Mouse (Mus musculus) liver, embryonic 15.5 days (tissue): ENCODE measurements at regions not wholly inside any gene's neighbourhood (a gene's known extent, or its start where the extent isn't known, plus 50 kb on each side); places are given as distances from the start of the nearest gene placed in this dataset.

ENCODE experiments used
- ATAC-seq: fragments of 200-750 bp; cut with Nextera tagmentation; 2 replicates; pipeline ENCODE4 v1.8.0; 2017; ENCODE audit warnings: moderate number of reproducible peaks, mild to moderate bottlenecking, moderate library complexity; ENCODE audit not compliant: insufficient read depth
- H3K27ac ChIP-seq: fragments of 300-500 bp; sonication (generic); replicated peaks from 2 replicates; pipeline ENCODE4 v1.5.1; 2015; ENCODE audit warnings: mild to moderate bottlenecking, inconsistent platforms
- H3K27me3 ChIP-seq: fragments of 300-500 bp; sonication (generic); 2 replicates; pipeline ENCODE4 v1.6.1; 2015; ENCODE audit warnings: mild to moderate bottlenecking, inconsistent platforms
- H3K36me3 ChIP-seq: fragments of 300-500 bp; sonication (generic); replicated peaks from 2 replicates; pipeline ENCODE4 v1.6.1; 2015; ENCODE audit warnings: moderate library complexity, mild to moderate bottlenecking, inconsistent platforms
- H3K4me1 ChIP-seq: fragments of 300-500 bp; sonication (generic); replicated peaks from 2 replicates; pipeline ENCODE4 v1.6.1; 2015; ENCODE audit warnings: inconsistent platforms
- H3K4me2 ChIP-seq: fragments of 300-500 bp; sonication (generic); 2 replicates; pipeline ENCODE4 v1.6.1; 2015; ENCODE audit warnings: moderate library complexity, mild to moderate bottlenecking, inconsistent platforms
- H3K4me3 ChIP-seq: fragments of 300-500 bp; sonication (generic); replicated peaks from 2 replicates; pipeline ENCODE4 v1.5.1; 2015; ENCODE audit warnings: mild to moderate bottlenecking, inconsistent platforms
- H3K9ac ChIP-seq: fragments of 300-500 bp; sonication (generic); 2 replicates; pipeline ENCODE4 v1.6.1; 2015; ENCODE audit warnings: moderate library complexity, mild to moderate bottlenecking, inconsistent platforms
- H3K9me3 ChIP-seq: fragments of 300-500 bp; sonication (generic); replicated peaks from 2 replicates; pipeline ENCODE4 v1.6.1; 2016; ENCODE audit warnings: inconsistent platforms
- WGBS: fragments of 180-500 bp; shearing (Covaris S2); methylation state at CpG from one replicate; pipeline ENCODE4 v1.1.7; 2015; ENCODE audit warnings: mixed read lengths; ENCODE audit not compliant: insufficient replicate concordance; 5-methylcytosine and 5-hydroxymethylcytosine counted together

DNA sequence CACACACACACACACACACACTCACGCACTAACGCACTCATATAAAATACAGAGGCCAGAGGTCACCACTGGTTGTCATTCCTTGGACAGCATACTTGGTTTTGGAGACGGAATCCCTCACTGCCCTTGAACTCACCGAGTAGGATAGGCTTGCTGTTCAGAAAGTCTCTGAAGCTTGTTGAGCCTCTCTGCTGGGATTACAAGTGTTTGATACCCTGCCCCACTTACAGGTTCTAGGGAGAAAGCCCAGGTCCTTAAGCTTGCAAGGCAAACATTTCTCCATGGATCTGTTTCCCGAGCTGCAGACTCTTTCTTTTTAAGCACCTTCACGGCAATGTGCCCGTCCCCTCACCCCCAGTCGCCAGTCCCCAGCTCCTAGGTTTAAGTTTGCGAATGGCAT is 254.0 kb upstream of the Hs6st1 start:
- Histone ChIP-seq H3K4me1 (no peaks in the 10 kb centered on the region), H3K4me3 (no peak overlapping the region), H3K27ac (no peak overlapping the region), H3K4me2 (no peak overlapping the region), H3K9ac (no peak overlapping the region), H3K27me3 (no peaks in the 10 kb centered on the region), H3K36me3 (no peaks in the 10 kb centered on the region), H3K9me3 (no peaks in the 10 kb centered on the region)
- 67% methylated on average over 9 of the region's 9 CpGs for WGBS
- ATAC-seq: no peak

- WGBS: 65% methylated on average over 3 of the region's 3 CpGs
- H3K36me3 ChIP-seq: no peaks in the 10 kb centered on the region
- H3K4me2 ChIP-seq: no peak overlapping the region
- H3K4me1 ChIP-seq: no peaks in the 10 kb centered on the region
- H3K9me3 ChIP-seq: no peaks in the 10 kb centered on the region
- H3K27me3 ChIP-seq: no peaks in the 10 kb centered on the region
- no peak for ATAC-seq
- no peak overlapping the region for H3K4me3 ChIP-seq
- H3K9ac ChIP-seq: no peak overlapping the region
- H3K27ac ChIP-seq: no peak overlapping the region
These were observed 253.4 kb upstream of the Hs6st1 start for GRCm38 (mm10) chr1:35814751-35815150.

GRCm38 (mm10) chr1:35821791-35822190 is 246.4 kb upstream of the Hs6st1 start:
- no peak for ATAC-seq
- Histone ChIP-seq H3K36me3 (no peaks in the 10 kb centered on the region), H3K4me2 (no peak overlapping the region), H3K27ac (no peak overlapping the region), H3K4me3 (no peak overlapping the region), H3K4me1 (no peaks in the 10 kb centered on the region), H3K9me3 (no peaks in the 10 kb centered on the region), H3K27me3 (no peaks in the 10 kb centered on the region), H3K9ac (no peak overlapping the region)
- 71% methylated on average over 6 of the region's 6 CpGs for WGBS

- Histone ChIP-seq H3K9ac (no peak overlapping the region), H3K27me3 (no peaks in the 10 kb centered on the region), H3K27ac (no peak overlapping the region), H3K4me2 (no peak overlapping the region), H3K4me1 (no peaks in the 10 kb centered on the region), H3K36me3 (no peaks in the 10 kb centered on the region), H3K9me3 (no peaks in the 10 kb centered on the region), H3K4me3 (no peak overlapping the region)
- WGBS: 49% methylated on average over 19 of the region's 19 CpGs
- no peak for ATAC-seq
These were observed 245.6 kb upstream of the Hs6st1 start for GRCm38 (mm10) chr1:35822376-35823202.

DNA sequence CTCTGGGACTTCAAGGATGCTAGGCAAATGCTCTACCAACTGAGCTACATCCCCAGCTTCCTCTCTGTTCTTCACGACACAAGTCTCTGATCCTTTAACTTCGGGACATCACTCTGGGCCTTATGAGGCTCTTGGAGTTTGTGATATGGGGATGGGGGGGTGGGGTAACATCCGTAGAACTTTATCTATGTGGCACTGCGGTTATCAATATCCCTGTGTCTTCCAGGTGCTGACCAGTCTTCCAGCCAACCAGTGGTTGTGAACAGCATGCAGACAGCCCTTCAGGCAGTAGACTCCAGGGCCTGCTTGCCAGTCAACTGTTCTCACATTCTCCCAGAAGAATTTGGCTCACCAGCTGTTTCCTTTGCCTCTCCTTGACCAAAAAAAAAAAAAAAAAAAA is 244.7 kb upstream of the Hs6st1 start:
- no peak overlapping the region for H3K9ac ChIP-seq
- H3K4me1 ChIP-seq: no peaks in the 10 kb centered on the region
- 48% methylated on average over 4 of the region's 4 CpGs for whole genome bisulfite sequencing
- H3K27me3 ChIP-seq: no peaks in the 10 kb centered on the region
- no peak overlapping the region for H3K27ac ChIP-seq
- H3K4me2 ChIP-seq: no peak overlapping the region
- H3K4me3 ChIP-seq: no peak overlapping the region
- H3K36me3 ChIP-seq: no peaks in the 10 kb centered on the region
- ATAC-seq: no peak
- H3K9me3 ChIP-seq: no peaks in the 10 kb centered on the region

DNA sequence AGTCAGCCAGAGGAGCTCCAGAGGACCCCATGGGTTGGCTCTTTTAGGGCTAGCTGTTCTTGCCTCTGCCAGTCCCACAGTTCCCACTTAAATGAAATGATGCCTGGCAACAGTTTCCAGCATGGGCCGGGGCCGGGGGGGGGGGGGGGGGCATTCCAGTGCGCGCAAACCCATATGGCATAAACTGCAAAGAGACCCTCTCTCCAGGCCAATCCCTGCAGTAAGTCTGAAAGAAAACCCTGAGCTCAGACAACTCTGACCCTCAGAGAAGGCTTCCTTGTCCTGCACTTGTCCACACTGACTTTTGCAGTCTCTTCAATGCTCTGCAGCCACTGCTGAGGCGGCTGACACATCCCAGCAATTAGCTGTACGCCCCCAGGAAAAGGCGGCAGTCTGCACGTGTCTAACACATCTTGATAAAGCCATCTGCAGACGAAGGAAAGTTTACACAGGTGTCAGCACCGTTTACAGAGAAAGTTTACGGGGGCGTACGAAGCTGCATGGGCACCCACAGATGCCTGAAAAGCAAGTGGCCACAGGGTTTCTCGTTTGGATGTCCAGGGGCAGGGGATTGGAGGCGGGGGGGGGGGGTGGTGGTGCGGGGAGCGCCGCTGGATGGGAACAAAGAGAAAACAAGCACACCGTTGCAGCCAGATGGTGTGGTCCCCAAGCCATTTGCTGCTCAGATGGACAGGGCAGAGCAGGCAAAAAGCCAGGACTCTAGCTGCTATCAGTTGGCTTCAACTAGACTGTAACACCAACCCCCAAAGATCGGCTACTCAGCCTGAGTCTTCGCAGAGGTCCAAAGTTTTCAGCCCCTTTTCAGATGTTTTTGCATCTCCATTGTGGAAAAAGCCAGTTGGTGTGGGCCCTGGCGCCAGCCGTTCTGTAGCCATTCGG is 244.0 kb upstream of the Hs6st1 start:
- 49% methylated on average over 24 of the region's 24 CpGs for WGBS
- no peak for ATAC-seq
- no peaks in the 10 kb centered on the region for H3K36me3 ChIP-seq
- H3K4me2 ChIP-seq: no peak overlapping the region
- H3K4me3 ChIP-seq: no peak overlapping the region
- H3K9me3 ChIP-seq: no peaks in the 10 kb centered on the region
- no peak overlapping the region for H3K27ac ChIP-seq
- no peaks in the 10 kb centered on the region for H3K27me3 ChIP-seq
- H3K4me1 ChIP-seq: no peaks in the 10 kb centered on the region
- H3K9ac ChIP-seq: no peak overlapping the region

GRCm38 (mm10) chr1:35825531-35825966 is 242.7 kb upstream of the Hs6st1 start:
- Histone ChIP-seq H3K9ac (no peak overlapping the region), H3K4me1 (no peaks in the 10 kb centered on the region), H3K4me2 (no peak overlapping the region), H3K36me3 (no peaks in the 10 kb centered on the region), H3K4me3 (no peak overlapping the region), H3K9me3 (no peaks in the 10 kb centered on the region), H3K27ac (no peak overlapping the region), H3K27me3 (no peaks in the 10 kb centered on the region)
- WGBS: 64% methylated on average over 10 of the region's 10 CpGs
- ATAC-seq: no peak

DNA sequence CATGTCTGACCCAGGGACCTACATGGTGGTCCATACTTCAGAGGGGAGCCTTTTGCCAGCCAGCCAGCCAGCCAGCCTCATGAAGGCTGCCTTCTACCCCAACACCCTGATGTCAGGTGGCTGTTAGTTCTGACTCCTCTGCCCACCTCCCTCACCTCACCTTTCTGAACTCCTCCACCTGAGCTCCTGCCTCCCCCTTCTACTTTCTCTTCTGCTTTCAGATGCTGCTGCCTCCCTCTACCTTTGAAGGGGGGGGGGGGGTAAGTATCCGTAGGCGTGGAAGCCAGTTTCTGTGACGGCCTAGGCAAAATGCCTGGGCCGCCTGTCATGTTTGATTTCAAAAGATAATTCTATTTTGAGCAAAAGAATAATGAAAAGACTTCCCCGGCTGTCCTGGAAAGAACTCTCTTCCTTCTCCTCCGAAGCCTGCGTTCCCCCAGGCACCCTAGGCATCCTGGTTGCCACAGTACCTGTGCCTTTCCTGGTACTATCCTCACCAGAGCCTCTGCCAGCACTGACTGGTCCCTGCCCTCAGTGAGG is 241.6 kb upstream of the Hs6st1 start:
- WGBS: 66% methylated on average over 7 of the region's 7 CpGs
- Histone ChIP-seq H3K36me3 (no peaks in the 10 kb centered on the region), H3K4me1 (no peaks in the 10 kb centered on the region), H3K4me3 (no peak overlapping the region), H3K9me3 (no peaks in the 10 kb centered on the region), H3K9ac (no peak overlapping the region), H3K4me2 (no peak overlapping the region), H3K27me3 (no peaks in the 10 kb centered on the region), H3K27ac (no peak overlapping the region)
- no peak for ATAC-seq

DNA sequence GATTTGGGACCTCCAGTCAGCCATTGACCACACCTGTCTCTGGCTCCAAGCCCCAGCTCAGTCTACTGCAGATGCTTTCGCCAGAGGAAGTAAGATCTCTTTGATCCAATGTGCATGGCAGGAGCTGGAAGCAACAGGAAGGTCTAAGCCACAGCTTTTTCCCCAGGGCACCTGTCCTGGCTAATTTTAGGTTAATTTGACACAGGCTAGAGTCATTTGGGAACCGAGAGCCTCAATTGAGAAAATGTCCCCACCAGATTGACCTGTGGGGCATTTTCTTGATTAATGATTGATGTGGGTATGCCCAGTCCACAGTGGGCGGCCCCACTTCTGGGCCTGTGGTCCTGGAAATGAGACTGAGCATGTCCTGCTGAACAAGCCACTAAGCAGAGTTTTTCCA is 240.7 kb upstream of the Hs6st1 start:
- H3K27ac ChIP-seq: no peak overlapping the region
- H3K4me2 ChIP-seq: no peak overlapping the region
- H3K4me3 ChIP-seq: no peak overlapping the region
- ATAC-seq: no peak
- H3K27me3 ChIP-seq: no peaks in the 10 kb centered on the region
- H3K4me1 ChIP-seq: no peaks in the 10 kb centered on the region
- H3K9me3 ChIP-seq: no peaks in the 10 kb centered on the region
- 45% methylated on average over 3 of the region's 3 CpGs for WGBS
- no peaks in the 10 kb centered on the region for H3K36me3 ChIP-seq
- no peak overlapping the region for H3K9ac ChIP-seq

GRCm38 (mm10) chr1:35834180-35834579 is 234.0 kb upstream of the Hs6st1 start:
- ATAC-seq: no peak
- H3K4me2 ChIP-seq: no peak overlapping the region
- no peaks in the 10 kb centered on the region for H3K4me1 ChIP-seq
- H3K27me3 ChIP-seq: no peaks in the 10 kb centered on the region
- no peak overlapping the region for H3K9ac ChIP-seq
- no peak overlapping the region for H3K4me3 ChIP-seq
- no peak overlapping the region for H3K27ac ChIP-seq
- H3K9me3 ChIP-seq: no peaks in the 10 kb centered on the region
- H3K36me3 ChIP-seq: no peaks in the 10 kb centered on the region
- WGBS: 63% methylated on average over 7 of the region's 7 CpGs

GRCm38 (mm10) chr1:35836552-35836951 is 231.6 kb upstream of the Hs6st1 start:
- H3K4me1 ChIP-seq: no peaks in the 10 kb centered on the region
- H3K4me2 ChIP-seq: no peak overlapping the region
- no peak overlapping the region for H3K9ac ChIP-seq
- H3K4me3 ChIP-seq: no peak overlapping the region
- 61% methylated on average over 5 of the region's 5 CpGs for WGBS
- no peaks in the 10 kb centered on the region for H3K27me3 ChIP-seq
- no peak for ATAC-seq
- no peaks in the 10 kb centered on the region for H3K9me3 ChIP-seq
- H3K36me3 ChIP-seq: no peaks in the 10 kb centered on the region
- H3K27ac ChIP-seq: no peak overlapping the region
